23 mouse cellular contexts compared by ENCODE assay signal in the genomic region with DNA sequence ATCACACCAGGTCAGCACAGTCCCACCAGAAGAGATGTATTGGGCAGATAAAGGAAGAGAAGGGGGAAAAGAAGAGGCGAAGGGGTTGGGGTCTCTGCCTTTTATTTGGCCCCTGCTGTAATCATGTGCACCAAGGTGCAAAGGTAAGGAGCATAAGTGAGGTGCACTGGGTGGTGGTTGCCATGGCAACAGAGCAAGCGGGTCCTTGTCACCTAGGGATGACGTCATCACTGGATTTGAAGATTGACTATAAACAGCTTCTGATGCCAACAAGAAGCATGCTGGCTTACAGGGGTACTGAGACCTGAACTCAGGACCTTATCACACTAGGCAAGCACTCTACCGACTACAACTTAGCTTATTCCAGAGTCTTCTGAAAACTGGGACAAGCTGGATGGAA. TPM values are rescaled to one million over a fixed set of nuclear protein-coding genes. Genes with fewer than 3 reads are reported as not detected.
A peak's percentile ranks its signal among the peaks of the same experiment; 100 is the strongest.
DNase-seq lines count a peak whose midpoint lies in the region; ATAC-seq lines count a peak whose summit lies in the region.
"Had no signal": no experiment of that assay in that cellular context is flagged by ENCODE, and none has a peak within 500 bp of the region (broad histone marks: within the 10 kb centered on the region; RNA-seq: fewer than 3 reads in every experiment).

No protein-coding gene starts in this region.

- intact Hi-C loops in heart, postnatal 10 days (cut with DNase I), result loop anchor here (5.0 kb wide), 2 partner anchors 33 to 188 kb away; a partner anchor contains a TSS
- intact Hi-C loops in left cerebral cortex, postnatal 4 days (cut with DNase I), result no loop called here
- intact Hi-C loops in left cerebral cortex, postnatal 25 days (cut with DNase I), result no loop called here

- no peak overlapping the region for H3K4me3 ChIP-seq in heart, embryonic 13.5 days
- no peak overlapping the region for H3K4me3 ChIP-seq in liver, embryonic 16.5 days (ENCODE audit: low read depth, low read length)
- H3K4me3 ChIP-seq: embryonic facial prominence, embryonic 13.5 days; limb, embryonic 15.5 days had no signal

- no peak for DNase-seq in heart, postnatal 10 days
- peak; percentile 17 for DNase-seq in ZHBTc4 (ENCODE audit: low read depth, low spot score)
- peak; percentile 51 for DNase-seq in liver
- no peak for DNase-seq in left cerebral cortex, postnatal 4 days
- DNase-seq in left cerebral cortex, postnatal 25 days (ENCODE audit: low spot score in 2 of 2), result no peak
- DNase-seq in thymus, postnatal 36 days, result no peak
- DNase-seq: cerebellum, adult 9-10 months; gastrocnemius, postnatal 10 days; kidney, adult 2 months; kidney, postnatal 10 days; retina, postnatal 1 day; right cerebral cortex, postnatal 4 days had no signal

- no peaks in the 10 kb centered on the region for H3K36me3 ChIP-seq in heart, embryonic 13.5 days
- no peaks in the 10 kb centered on the region for H3K36me3 ChIP-seq in liver, embryonic 16.5 days (ENCODE audit: control insufficient read depth, insufficient read depth)
- H3K36me3 ChIP-seq: embryonic facial prominence, embryonic 13.5 days; limb, embryonic 15.5 days had no signal

- 71% methylated on average over 4 of the region's 4 CpGs for WGBS in heart, embryonic 13.5 days
- 37% methylated on average over 4 of the region's 4 CpGs for WGBS in liver, embryonic 16.5 days (ENCODE audit: insufficient replicate concordance)

- no peak for ATAC-seq in heart, embryonic 13.5 days (ENCODE audit: extremely low read depth, insufficient number of reproducible peaks, low FRiP score, low TSS enrichment)
- no peak for ATAC-seq in liver, embryonic 16.5 days (ENCODE audit: low read depth)

- H3K27ac ChIP-seq in heart, embryonic 13.5 days (replicated peaks), result peak overlapping the region; percentile 53; the same call in 1 of the 2 replicates
- peak overlapping the region; percentile 93 for H3K27ac ChIP-seq in liver, embryonic 16.5 days (ENCODE audit: low read length)
- H3K27ac ChIP-seq: embryonic facial prominence, embryonic 13.5 days; limb, embryonic 15.5 days had no signal

- no peak overlapping the region for H3K9ac ChIP-seq in heart, embryonic 13.5 days
- 0 out of 2 replicates have a peak overlapping the region, but pooled peaks have one; percentile 18 for H3K9ac ChIP-seq in liver, embryonic 16.5 days (ENCODE audit: low read depth, low read length)
- H3K9ac ChIP-seq: embryonic facial prominence, embryonic 13.5 days; limb, embryonic 15.5 days had no signal

- no peak overlapping the region for H3K4me2 ChIP-seq in heart, embryonic 13.5 days
- peak overlapping the region; percentile 28 for H3K4me2 ChIP-seq in liver, embryonic 16.5 days (ENCODE audit: low read depth, low read length)
- H3K4me2 ChIP-seq: embryonic facial prominence, embryonic 13.5 days; limb, embryonic 15.5 days had no signal

- H3K27me3 ChIP-seq in heart, embryonic 13.5 days (replicated peaks), result no peaks in the 10 kb centered on the region
- no peaks in the 10 kb centered on the region for H3K27me3 ChIP-seq in liver, embryonic 16.5 days (ENCODE audit: control insufficient read depth, insufficient read depth, low read depth, low read length)
- H3K27me3 ChIP-seq: embryonic facial prominence, embryonic 13.5 days; limb, embryonic 15.5 days had no signal

- H3K4me1 ChIP-seq in heart, embryonic 13.5 days, result peaks cover 49% of the 10 kb centered on the region
- peaks cover 63% of the 10 kb centered on the region for H3K4me1 ChIP-seq in liver, embryonic 16.5 days (ENCODE audit: control insufficient read depth, low read depth, low read length)

- H3K9me3 ChIP-seq in heart, embryonic 13.5 days, result no peaks in the 10 kb centered on the region
- H3K9me3 ChIP-seq in liver, embryonic 16.5 days (replicated peaks; ENCODE audit: control insufficient read depth, low read length), result no peaks in the 10 kb centered on the region
- H3K9me3 ChIP-seq: embryonic facial prominence, embryonic 13.5 days; limb, embryonic 15.5 days had no signal

RNA-seq across cellular contexts. Expression of a gene that starts 31.0 kb away (rescaled TPM):
- polyA plus RNA-seq in heart, embryonic 13.5 days (2015; fragmentation: Nextera tagmentation; extraction: Ambion mirVana), result 17.4 and 18.7 TPM in 2 replicates
- 100 to 1,000 TPM; 219 to 248 TPM for total RNA-seq in heart, postnatal 10 days (2021)
- polyA plus RNA-seq in liver, embryonic 16.5 days (2015; fragmentation: Nextera tagmentation; extraction: Ambion mirVana), result 3.7 and 3.8 TPM in 2 replicates
- total RNA-seq in left cerebral cortex, postnatal 4 days (2021), result 10 to 100 TPM; 24.0 to 27.2 TPM
- 10 to 100 TPM; 26.9 to 33.5 TPM for total RNA-seq in left cerebral cortex, postnatal 25 days (2021)
- total RNA-seq: hematopoietic stem cell, adult 5-6 weeks had no signal

RNA-seq across cellular contexts. Expression of a gene that starts 59.1 kb away (rescaled TPM):
- polyA plus RNA-seq in heart, embryonic 13.5 days (2015; fragmentation: Nextera tagmentation; extraction: Ambion mirVana), result 0.13 TPM in 1 of 2 replicates, not detected in the other
- not detected for total RNA-seq in heart, postnatal 10 days (2021)
- polyA plus RNA-seq in liver, embryonic 16.5 days (2015; fragmentation: Nextera tagmentation; extraction: Ambion mirVana), result 1.0 and 1.1 TPM in 2 replicates
- total RNA-seq in left cerebral cortex, postnatal 4 days (2021), result not detected
- not detected for total RNA-seq in left cerebral cortex, postnatal 25 days (2021)
- total RNA-seq: adrenal gland, adult 2 months; gastrocnemius, postnatal 10 days; hematopoietic stem cell, adult 5-6 weeks; layer of hippocampus, adult 18-20 months; layer of hippocampus, postnatal 25 days; left cerebral cortex, postnatal 10 days had no signal
- polyA plus RNA-seq: adrenal gland, adult 2 months; embryonic facial prominence, embryonic 13.5 days; heart, embryonic 14.5 days; limb, embryonic 15.5 days; thymus, postnatal 0 days had no signal

Comparison
In these comparisons a context has a peak if more than half of its experiments do, and no peak if none do; other contexts are left out.
1. DNase-seq: peak in ZHBTc4 (single experiment) and liver (single experiment); none in heart, postnatal 10 days (0 of 2), left cerebral cortex, postnatal 4 days (single experiment), left cerebral cortex, postnatal 25 days (0 of 2) and thymus, postnatal 36 days (0 of 2).
2. RNA of a gene that starts 31.0 kb away (total RNA-seq): 219 to 248 TPM in heart, postnatal 10 days; 26.9 to 33.5 TPM in left cerebral cortex, postnatal 25 days and 24.0 to 27.2 TPM in left cerebral cortex, postnatal 4 days; every median in the first group is over 4 times any median in the second.